Mouse (Mus musculus): ENCODE data around the gene Rnf148. TPM values are rescaled to one million over a fixed set of nuclear protein-coding genes. Genes with fewer than 3 reads are reported as not detected.

The Rnf148 gene
- total RNA-seq (2021), result 1 to 10 TPM; 1.1 to 1.2 TPM
- long read RNA-seq, experiment 1, result 0 reads
- long read RNA-seq, experiment 2, result 0 reads

GRCm38 (mm10) chr6:23655036-23655435 lies at the start of gene Rnf148:
Gene Rnf148 (minus strand): TSS chr6:23655136.
- TF ChIP-seq CTCF (IDR thresholded peaks at IDR 0.05), result no peak
- Histone ChIP-seq H3K27ac (no peak within 1 kb of the TSS), H3K4me3 (no peak within 1 kb of the TSS)
- DNase-seq (ENCODE audit: extremely low spot score in 1 of 2, low spot score in 2 of 2), result no peak
- intact Hi-C loops (cut with DNase I), result no loop called here

- H3K27ac ChIP-seq, result no peak overlapping the region
- TF ChIP-seq CTCF (IDR thresholded peaks at IDR 0.05), result no peak
- intact Hi-C loops (cut with DNase I), result loop anchor here (10.0 kb wide), 1 partner anchor 206 kb away; no protein-coding TSS in a partner anchor
- no peak for DNase-seq (ENCODE audit: extremely low spot score in 1 of 2, low spot score in 2 of 2)
- no peak overlapping the region for H3K4me3 ChIP-seq
These were observed 45.9 kb upstream of the Rnf148 start for GRCm38 (mm10) chr6:23700879-23701278.

- intact Hi-C loops (cut with DNase I), result no loop called here
- no peak overlapping the region for H3K4me3 ChIP-seq
- DNase-seq (ENCODE audit: extremely low spot score in 1 of 2, low spot score in 2 of 2), result no peak
- TF ChIP-seq CTCF (IDR thresholded peaks at IDR 0.05), result no peak
- H3K27ac ChIP-seq, result no peak overlapping the region
These were observed 23.2 kb upstream of the Rnf148 start for GRCm38 (mm10) chr6:23678172-23678571.

- Histone ChIP-seq H3K4me3 (no peak within 1 kb of the TSS), H3K27ac (no peak within 1 kb of the TSS)
- TF ChIP-seq CTCF (IDR thresholded peaks at IDR 0.05), result no peak
- intact Hi-C loops (cut with DNase I), result no loop called here
- DNase-seq (ENCODE audit: extremely low spot score in 1 of 2, low spot score in 2 of 2), result no peak
These were observed 4.7 kb downstream of the Rnf148 start, which contains the start of gene Rnf133 for GRCm38 (mm10) chr6:23650205-23650604. Gene Rnf133 (minus strand): TSS chr6:23650305.

- no peak for DNase-seq (ENCODE audit: extremely low spot score in 1 of 2, low spot score in 2 of 2)
- Histone ChIP-seq H3K4me3 (no peak overlapping the region), H3K27ac (no peak overlapping the region)
- no peak for TF ChIP-seq CTCF (IDR thresholded peaks at IDR 0.05)
- intact Hi-C loops (cut with DNase I), result no loop called here
These were observed 6.2 kb downstream of the Rnf148 start for GRCm38 (mm10) chr6:23648732-23649131.

- H3K4me3 ChIP-seq, result no peak overlapping the region
- no peak for TF ChIP-seq CTCF (IDR thresholded peaks at IDR 0.05)
- no peak overlapping the region for H3K27ac ChIP-seq
- no peak for DNase-seq (ENCODE audit: extremely low spot score in 1 of 2, low spot score in 2 of 2)
- intact Hi-C loops (cut with DNase I), result no loop called here
These were observed 7.2 kb downstream of the Rnf148 start for GRCm38 (mm10) chr6:23647627-23648247.

- intact Hi-C loops (cut with DNase I), result no loop called here
- no peak overlapping the region for H3K27ac ChIP-seq
- peak in 1 of 2 experiments; percentile 24 for DNase-seq (ENCODE audit: extremely low spot score in 1 of 2, low spot score in 2 of 2)
- H3K4me3 ChIP-seq, result no peak overlapping the region
- TF ChIP-seq CTCF (IDR thresholded peaks at IDR 0.05), result no peak
These were observed 17.9 kb downstream of the Rnf148 start for GRCm38 (mm10) chr6:23637081-23637480.

GRCm38 (mm10) chr6:23635208-23635607 lies 19.7 kb downstream of the Rnf148 start:
- DNase-seq (ENCODE audit: extremely low spot score in 1 of 2, low spot score in 2 of 2), result no peak

GRCm38 (mm10) chr6:23634016-23634415 lies 20.9 kb downstream of the Rnf148 start:
- Histone ChIP-seq H3K4me3 (no peak overlapping the region), H3K27ac (no peak overlapping the region)
- intact Hi-C loops (cut with DNase I), result no loop called here
- DNase-seq (ENCODE audit: extremely low spot score in 1 of 2, low spot score in 2 of 2), result no peak
- TF ChIP-seq CTCF (IDR thresholded peaks at IDR 0.05), result no peak

More at GRCm38 (mm10) chr6:23635208-23635607, 19.7 kb downstream of the Rnf148 start:
- Histone ChIP-seq H3K4me3 (no peak overlapping the region), H3K27ac (no peak overlapping the region)
- TF ChIP-seq CTCF (IDR thresholded peaks at IDR 0.05), result no peak
- intact Hi-C loops (cut with DNase I), result no loop called here

GRCm38 (mm10) chr6:23630465-23630864 lies 24.5 kb downstream of the Rnf148 start:
- TF ChIP-seq CTCF (IDR thresholded peaks at IDR 0.05), result no peak
- no peak overlapping the region for H3K4me3 ChIP-seq
- no peak overlapping the region for H3K27ac ChIP-seq
- no peak for DNase-seq (ENCODE audit: extremely low spot score in 1 of 2, low spot score in 2 of 2)
- intact Hi-C loops (cut with DNase I), result no loop called here

Other genes with a start within 250 kb of the Rnf148 start
- 1 to 10 TPM in 1 of 2 experiments, under 1 TPM in 1; 0.79 to 1.6 TPM for gene Rnf133, start 4.8 kb downstream of the Rnf148 start, total RNA-seq (2021)
- gene Cadps2, start 184.3 kb upstream of the Rnf148 start, total RNA-seq (2021), result 10 to 100 TPM; 82.4 to 91.4 TPM

All from left cerebral cortex, adult 2 months (tissue).